8 mouse cellular contexts compared by ENCODE assay signal in the genomic region with DNA sequence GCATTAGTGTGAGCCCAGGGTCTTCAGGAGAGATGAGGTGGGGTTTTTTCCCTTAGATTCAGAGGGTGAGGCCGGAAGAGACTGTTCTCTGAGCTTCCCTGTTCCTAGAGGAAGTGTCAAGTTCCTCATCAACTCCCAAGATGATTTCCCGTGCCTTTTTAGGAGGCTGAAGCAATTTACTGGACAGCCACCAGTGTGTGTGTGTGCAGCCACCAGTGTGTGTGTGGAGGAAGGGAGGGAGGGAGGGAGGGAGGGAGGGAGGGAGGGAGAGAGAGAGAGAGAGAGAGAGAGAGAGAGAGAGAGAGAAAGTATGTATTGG. TPM values are rescaled to one million over a fixed set of nuclear protein-coding genes. Genes with fewer than 3 reads are reported as not detected.
A peak's percentile ranks its signal among the peaks of the same experiment; 100 is the strongest.
DNase-seq lines count a peak whose midpoint lies in the region; ATAC-seq lines count a peak whose summit lies in the region.

No protein-coding gene starts in this region.

- 49% methylated on average over 2 of the region's 2 CpGs for WGBS in liver, embryonic 11.5 days
- WGBS in forebrain, embryonic 12.5 days = 11% methylated on average over 2 of the region's 2 CpGs
- WGBS in limb, embryonic 12.5 days = 8% methylated on average over 2 of the region's 2 CpGs
- 15% methylated on average over 2 of the region's 2 CpGs for WGBS in stomach, embryonic 14.5 days

- ATAC-seq in liver, embryonic 11.5 days (replicated peaks; ENCODE audit: low FRiP score) = no peak
- no peak for ATAC-seq in forebrain, embryonic 12.5 days (ENCODE audit: low FRiP score)
- no peak for ATAC-seq in limb, embryonic 12.5 days (ENCODE audit: insufficient number of reproducible peaks, insufficient read depth, low FRiP score, low TSS enrichment, low read depth)
- no peak for ATAC-seq in stomach, embryonic 14.5 days (ENCODE audit: insufficient number of reproducible peaks, insufficient read depth, low FRiP score, low read depth)
- no peak for ATAC-seq in megakaryocyte-erythroid progenitor cell, adult 5-6 weeks (replicated peaks; ENCODE audit: low FRiP score, low TSS enrichment, poor library complexity, severe bottlenecking)

- no peaks in the 10 kb centered on the region for H3K9me3 ChIP-seq in liver, embryonic 11.5 days (ENCODE audit: control insufficient read depth, low read length)
- no peaks in the 10 kb centered on the region for H3K9me3 ChIP-seq in forebrain, embryonic 12.5 days
- H3K9me3 ChIP-seq in limb, embryonic 12.5 days = no peaks in the 10 kb centered on the region
- H3K9me3 ChIP-seq in stomach, embryonic 14.5 days (ENCODE audit: control insufficient read depth, low read depth, low read length) = no peaks in the 10 kb centered on the region

- peak overlapping the region; percentile 91 for H3K9ac ChIP-seq in liver, embryonic 11.5 days (ENCODE audit: low read depth, low read length)
- peak overlapping the region; percentile 98 for H3K9ac ChIP-seq in forebrain, embryonic 12.5 days
- peak overlapping the region; percentile 97; the same call in 1 of the 2 replicates for H3K9ac ChIP-seq in limb, embryonic 12.5 days (replicated peaks)
- H3K9ac ChIP-seq in stomach, embryonic 14.5 days (replicated peaks; ENCODE audit: low read depth, low read length) = no peak overlapping the region

- H3K4me3 ChIP-seq in liver, embryonic 11.5 days (ENCODE audit: low read depth, low read length) = peak overlapping the region; percentile 90
- peak overlapping the region; percentile 94 for H3K4me3 ChIP-seq in forebrain, embryonic 12.5 days (replicated peaks)
- peak overlapping the region; percentile 94 for H3K4me3 ChIP-seq in limb, embryonic 12.5 days (replicated peaks)
- H3K4me3 ChIP-seq in stomach, embryonic 14.5 days (ENCODE audit: low read depth, low read length) = 0 out of 2 replicates have a peak overlapping the region, but pooled peaks have one; percentile 87

- H3K4me2 ChIP-seq in liver, embryonic 11.5 days = peak overlapping the region; percentile 98
- peak overlapping the region; percentile 99 for H3K4me2 ChIP-seq in forebrain, embryonic 12.5 days
- peak overlapping the region; percentile 99 for H3K4me2 ChIP-seq in limb, embryonic 12.5 days
- H3K4me2 ChIP-seq in stomach, embryonic 14.5 days (replicated peaks; ENCODE audit: low read depth, low read length) = peak overlapping the region; percentile 88

- H3K27me3 ChIP-seq in liver, embryonic 11.5 days (replicated peaks; ENCODE audit: control insufficient read depth, insufficient read depth, low read length) = no peaks in the 10 kb centered on the region
- peaks cover 8% of the 10 kb centered on the region for H3K27me3 ChIP-seq in forebrain, embryonic 12.5 days
- no peaks in the 10 kb centered on the region for H3K27me3 ChIP-seq in limb, embryonic 12.5 days
- H3K27me3 ChIP-seq in stomach, embryonic 14.5 days (ENCODE audit: control insufficient read depth, insufficient read depth, low read length) = no peaks in the 10 kb centered on the region

- H3K4me1 ChIP-seq in liver, embryonic 11.5 days (replicated peaks; ENCODE audit: control insufficient read depth, insufficient read depth, low read length) = peaks cover 31% of the 10 kb centered on the region
- H3K4me1 ChIP-seq in forebrain, embryonic 12.5 days = peaks cover 48% of the 10 kb centered on the region
- H3K4me1 ChIP-seq in limb, embryonic 12.5 days (replicated peaks) = peaks cover 45% of the 10 kb centered on the region
- H3K4me1 ChIP-seq in stomach, embryonic 14.5 days (ENCODE audit: control insufficient read depth, insufficient read depth, low read length) = peaks cover 43% of the 10 kb centered on the region

- no peak for DNase-seq in liver, embryonic 11.5 days (ENCODE audit: low spot score)
- DNase-seq in liver = no peak
- no peak for DNase-seq in kidney, postnatal 4 days
- DNase-seq in retina, postnatal 1 day = no peak

- peaks cover 5% of the 10 kb centered on the region; the same call in 1 of the 2 replicates for H3K36me3 ChIP-seq in liver, embryonic 11.5 days (ENCODE audit: control insufficient read depth, insufficient read depth, low read length)
- peaks cover 13% of the 10 kb centered on the region for H3K36me3 ChIP-seq in forebrain, embryonic 12.5 days (replicated peaks)
- H3K36me3 ChIP-seq in limb, embryonic 12.5 days = peaks cover 35% of the 10 kb centered on the region; the same call in 1 of the 2 replicates
- H3K36me3 ChIP-seq in stomach, embryonic 14.5 days (ENCODE audit: control insufficient read depth, insufficient read depth, low read length) = 0 out of 2 replicates have a peak, but pooled peaks cover 3% of the 10 kb centered on the region

- no peak overlapping the region for H3K27ac ChIP-seq in liver, embryonic 11.5 days (ENCODE audit: low read depth, low read length)
- H3K27ac ChIP-seq in forebrain, embryonic 12.5 days = peak overlapping the region; percentile 97
- H3K27ac ChIP-seq in limb, embryonic 12.5 days = no peak overlapping the region
- H3K27ac ChIP-seq in stomach, embryonic 14.5 days (ENCODE audit: low read length) = no peak overlapping the region

RNA-seq across cellular contexts. Expression of a gene that starts 2.0 kb away (rescaled TPM):
- 29.4 and 30.6 TPM in 2 replicates for polyA plus RNA-seq in liver, embryonic 11.5 days (2014; fragmentation: Nextera tagmentation; extraction: Ambion mirVana)
- polyA plus RNA-seq in forebrain, embryonic 12.5 days (2016; fragmentation: Nextera tagmentation; extraction: Ambion mirVana) = 41.1 and 61.2 TPM in 2 replicates
- 42.0 and 67.8 TPM in 2 replicates for polyA plus RNA-seq in limb, embryonic 12.5 days (2016; fragmentation: Nextera tagmentation; extraction: Ambion mirVana)
- 25.3 and 25.6 TPM in 2 replicates for polyA plus RNA-seq in stomach, embryonic 14.5 days (2014; fragmentation: Nextera tagmentation; extraction: Ambion mirVana)
- 36.5 and 53.3 TPM in 2 replicates for total RNA-seq in megakaryocyte-erythroid progenitor cell, adult 5-6 weeks (2014; fragmentation: Nextera tagmentation)
- 21.7 and 33.3 TPM in 2 replicates for total RNA-seq in megakaryocyte-erythroid progenitor cell, adult 5-6 weeks (2017)

RNA-seq across cellular contexts. Expression of a gene that starts 6.3 kb away (rescaled TPM):
- polyA plus RNA-seq in liver, embryonic 11.5 days (2014; fragmentation: Nextera tagmentation; extraction: Ambion mirVana) = 12.3 and 12.4 TPM in 2 replicates
- 28.6 and 30.7 TPM in 2 replicates for polyA plus RNA-seq in forebrain, embryonic 12.5 days (2016; fragmentation: Nextera tagmentation; extraction: Ambion mirVana)
- 21.0 and 21.8 TPM in 2 replicates for polyA plus RNA-seq in limb, embryonic 12.5 days (2016; fragmentation: Nextera tagmentation; extraction: Ambion mirVana)
- polyA plus RNA-seq in stomach, embryonic 14.5 days (2014; fragmentation: Nextera tagmentation; extraction: Ambion mirVana) = 25.5 and 27.6 TPM in 2 replicates
- total RNA-seq in megakaryocyte-erythroid progenitor cell, adult 5-6 weeks (2014; fragmentation: Nextera tagmentation) = 10.5 and 11.4 TPM in 2 replicates
- 5.6 and 6.2 TPM in 2 replicates for total RNA-seq in megakaryocyte-erythroid progenitor cell, adult 5-6 weeks (2017)

RNA-seq across cellular contexts. Expression of a gene that starts 8.9 kb away (rescaled TPM):
- polyA plus RNA-seq in liver, embryonic 11.5 days (2014; fragmentation: Nextera tagmentation; extraction: Ambion mirVana) = 95.1 and 101 TPM in 2 replicates
- 97.1 and 102 TPM in 2 replicates for polyA plus RNA-seq in forebrain, embryonic 12.5 days (2016; fragmentation: Nextera tagmentation; extraction: Ambion mirVana)
- polyA plus RNA-seq in limb, embryonic 12.5 days (2016; fragmentation: Nextera tagmentation; extraction: Ambion mirVana) = 105 TPM in 2 replicates
- polyA plus RNA-seq in stomach, embryonic 14.5 days (2014; fragmentation: Nextera tagmentation; extraction: Ambion mirVana) = 98.5 and 102 TPM in 2 replicates
- 101 and 135 TPM in 2 replicates for total RNA-seq in megakaryocyte-erythroid progenitor cell, adult 5-6 weeks (2014; fragmentation: Nextera tagmentation)
- total RNA-seq in megakaryocyte-erythroid progenitor cell, adult 5-6 weeks (2017) = 14.1 and 30.4 TPM in 2 replicates

RNA-seq across cellular contexts. Expression of a gene that starts 30.3 kb away (rescaled TPM):
- 20.5 and 22.4 TPM in 2 replicates for polyA plus RNA-seq in liver, embryonic 11.5 days (2014; fragmentation: Nextera tagmentation; extraction: Ambion mirVana)
- polyA plus RNA-seq in forebrain, embryonic 12.5 days (2016; fragmentation: Nextera tagmentation; extraction: Ambion mirVana) = 28.9 and 29.8 TPM in 2 replicates
- polyA plus RNA-seq in limb, embryonic 12.5 days (2016; fragmentation: Nextera tagmentation; extraction: Ambion mirVana) = 47.1 and 50.2 TPM in 2 replicates
- 30.6 and 32.2 TPM in 2 replicates for polyA plus RNA-seq in stomach, embryonic 14.5 days (2014; fragmentation: Nextera tagmentation; extraction: Ambion mirVana)
- 22.8 and 24.7 TPM in 2 replicates for total RNA-seq in megakaryocyte-erythroid progenitor cell, adult 5-6 weeks (2014; fragmentation: Nextera tagmentation)
- 15.5 and 16.4 TPM in 2 replicates for total RNA-seq in megakaryocyte-erythroid progenitor cell, adult 5-6 weeks (2017)

RNA-seq across cellular contexts. Expression of a gene that starts 30.6 kb away (rescaled TPM):
- polyA plus RNA-seq in liver, embryonic 11.5 days (2014; fragmentation: Nextera tagmentation; extraction: Ambion mirVana) = 25.2 and 25.9 TPM in 2 replicates
- 62.2 and 63.7 TPM in 2 replicates for polyA plus RNA-seq in forebrain, embryonic 12.5 days (2016; fragmentation: Nextera tagmentation; extraction: Ambion mirVana)
- 53.8 and 54.5 TPM in 2 replicates for polyA plus RNA-seq in limb, embryonic 12.5 days (2016; fragmentation: Nextera tagmentation; extraction: Ambion mirVana)
- 46.4 and 47.7 TPM in 2 replicates for polyA plus RNA-seq in stomach, embryonic 14.5 days (2014; fragmentation: Nextera tagmentation; extraction: Ambion mirVana)
- 25.5 and 31.7 TPM in 2 replicates for total RNA-seq in megakaryocyte-erythroid progenitor cell, adult 5-6 weeks (2014; fragmentation: Nextera tagmentation)
- total RNA-seq in megakaryocyte-erythroid progenitor cell, adult 5-6 weeks (2017) = 15.0 and 26.5 TPM in 2 replicates
